8 mouse cellular contexts compared by ENCODE assay signal in genomic region chr6:144074826-144075225, GRCm38 (mm10).
DNase-seq lines count a peak whose midpoint lies in the region; ATAC-seq lines count a peak whose summit lies in the region.

No protein-coding gene starts in this region.

- H3K4me1 ChIP-seq in lung, embryonic 16.5 days (replicated peaks; ENCODE audit: control insufficient read depth, insufficient read depth, low read length) = peaks cover 11% of the 10 kb centered on the region

- no peak overlapping the region for H3K4me3 ChIP-seq in lung, embryonic 16.5 days (ENCODE audit: low read length)

- peak overlapping the region; percentile 19; the same call in 1 of the 2 replicates for H3K4me2 ChIP-seq in lung, embryonic 16.5 days (ENCODE audit: low read depth, low read length)

- H3K27me3 ChIP-seq in lung, embryonic 16.5 days (ENCODE audit: control insufficient read depth, insufficient read depth, low read depth, low read length) = no peaks in the 10 kb centered on the region

- ATAC-seq in lung, embryonic 16.5 days (ENCODE audit: low read depth) = peak; percentile 74; the same call in 1 of the 2 replicates
- ATAC-seq in CD4-positive, CD25-positive, alpha-beta regulatory T cell, adult 4 months = no peak

- intact Hi-C loops in heart, postnatal 10 days (cut with DNase I) = no loop called here

- H3K27ac ChIP-seq in lung, embryonic 16.5 days (ENCODE audit: low read length) = no peak overlapping the region

- H3K36me3 ChIP-seq in lung, embryonic 16.5 days (ENCODE audit: control insufficient read depth, insufficient read depth, low read length) = no peaks in the 10 kb centered on the region

- DNase-seq in cerebellum, postnatal 14 days = peak; percentile 24 to 38
- no peak for DNase-seq in cerebellum, postnatal 4 days (ENCODE audit: low spot score in 2 of 2)
- peak; percentile 8 to 35 for DNase-seq in urinary bladder, adult 18-20 months (ENCODE audit: low spot score in 2 of 2)
- no peak for DNase-seq in urinary bladder, postnatal 10 days (ENCODE audit: low spot score)
- peak; percentile 73 to 77 for DNase-seq in heart, postnatal 10 days
- DNase-seq in cerebellum, adult 8-10 months = no peak

- 19% methylated on average over 9 of the region's 9 CpGs for WGBS in lung, embryonic 16.5 days

- no peaks in the 10 kb centered on the region for H3K9me3 ChIP-seq in lung, embryonic 16.5 days (ENCODE audit: control insufficient read depth, low read length)

- H3K9ac ChIP-seq in lung, embryonic 16.5 days (ENCODE audit: low read length) = no peak overlapping the region; the same call in 1 of the 2 replicates

Comparison
In these comparisons a context has a peak if more than half of its experiments do, and no peak if none do; other contexts are left out.
1. DNase-seq: peak in cerebellum, postnatal 14 days (2 of 2), urinary bladder, adult 18-20 months (2 of 2) and heart, postnatal 10 days (2 of 2); none in cerebellum, postnatal 4 days (0 of 2), urinary bladder, postnatal 10 days (single experiment) and cerebellum, adult 8-10 months (single experiment).